Mouse (Mus musculus) ES-E14 (cell line): ENCODE measurements at regions not wholly inside any gene's neighbourhood (a gene's known extent, or its start where the extent isn't known, plus 50 kb on each side); places are given as distances from the start of the nearest gene placed in this dataset.

ENCODE experiments used
- DNase-seq: peaks from one replicate; pipeline ENCODE4 v3.0.0-alpha.2; 2013; ENCODE audit warnings: low read depth, low spot score
- H3K27ac ChIP-seq: 2 replicates; pipeline ENCODE4 v1.5.1; 2012; ENCODE audit warnings: low read depth, mild to moderate bottlenecking, low read length, moderate library complexity, mixed read lengths; ENCODE audit not compliant: poor library complexity, insufficient read depth, severe bottlenecking
- H3K36me3 ChIP-seq: 2 replicates; pipeline ENCODE4 v1.6.1; 2012; ENCODE audit warnings: mild to moderate bottlenecking, low read length, moderate library complexity, mixed read lengths; ENCODE audit not compliant: control insufficient read depth, poor library complexity, insufficient read depth, severe bottlenecking
- H3K4me1 ChIP-seq, 2 experiments: fragments of 150-350 bp in 1 of 2; sonication (generic) in 1 of 2; 2 replicates each; pipeline ENCODE4 v1.6.1; 2012; ENCODE audit warnings: low read length in 2 of 2, mild to moderate bottlenecking in 1 of 2, mixed read lengths in 1 of 2; ENCODE audit not compliant: control insufficient read depth in 2 of 2, insufficient read depth in 2 of 2, poor library complexity in 1 of 2
- H3K4me3 ChIP-seq, 2 experiments: fragments of 150-350 bp in 1 of 2; sonication (generic) in 1 of 2; 2 replicates each; pipeline ENCODE4 v1.5.1; 2012; ENCODE audit warnings: low read length in 2 of 2, low read depth in 1 of 2, mild to moderate bottlenecking in 1 of 2, mixed read lengths in 1 of 2; ENCODE audit not compliant: insufficient read depth in 1 of 2, poor library complexity in 1 of 2, severe bottlenecking in 1 of 2
- H3K9ac ChIP-seq: 2 replicates; pipeline ENCODE4 v1.6.1; 2012; ENCODE audit warnings: low read depth, mild to moderate bottlenecking, low read length, mixed read lengths; ENCODE audit not compliant: poor library complexity, insufficient read depth, severe bottlenecking
- H3K9me3 ChIP-seq: fragments of 150-350 bp; sonication (generic); 2 replicates; pipeline ENCODE4 v1.6.1; 2012; ENCODE audit warnings: low read depth, mild to moderate bottlenecking, low read length; ENCODE audit not compliant: control insufficient read depth, insufficient read depth
- CHD2 ChIP-seq: IDR thresholded peaks from 2 replicates; pipeline ENCODE4 v1.6.1; 2014; ENCODE audit warnings: mild to moderate bottlenecking, low read depth, low read length, inconsistent platforms
- HCFC1 ChIP-seq: IDR thresholded peaks from 2 replicates; pipeline ENCODE4 v1.6.1; 2012; ENCODE audit warnings: low read length, inconsistent platforms, borderline replicate concordance; ENCODE audit not compliant: insufficient read depth
- MAFK ChIP-seq: IDR thresholded peaks from 2 replicates; pipeline ENCODE4 v1.6.1; 2014; ENCODE audit warnings: mild to moderate bottlenecking, low read depth, low read length, inconsistent platforms; ENCODE audit not compliant: insufficient read depth
- ZC3H11A ChIP-seq: IDR thresholded peaks from 2 replicates; pipeline ENCODE4 v1.6.1; 2012; ENCODE audit warnings: low read depth, mild to moderate bottlenecking, inconsistent platforms, low read length, borderline replicate concordance
- ZNF384 ChIP-seq: IDR thresholded peaks from 2 replicates; pipeline ENCODE4 v1.6.1; 2012; ENCODE audit warnings: low read depth, low read length, inconsistent platforms
- in situ Hi-C, 2 experiments: fragments of 600-800 bp; cut with MboI; formaldehyde crosslinking; loops; one replicate each; pipeline ENCODE4 v1.15.1; 2025; ENCODE audit warnings: low sequenced_read_pairs in 2 of 2, inconsistent platforms in 1 of 2; ENCODE audit not compliant: unreplicated experiment in 2 of 2

GRCm38 (mm10) chr14:16136187-16136586, 112.9 kb upstream of the Ngly1 start:
- H3K27ac ChIP-seq: no peak overlapping the region
- no peak overlapping the region for H3K4me3 ChIP-seq
- no peak for DNase-seq
- TF ChIP-seq ZC3H11A: no peak
- TF ChIP-seq CHD2: no peak
- no peak for TF ChIP-seq ZNF384
- TF ChIP-seq MAFK: no peak
- no peak for TF ChIP-seq HCFC1
- no peaks in the 10 kb centered on the region; the same call in 1 of the 2 replicates for H3K36me3 ChIP-seq
- no peaks in the 10 kb centered on the region for H3K9me3 ChIP-seq
- in situ Hi-C loops: no loop called here
- H3K9ac ChIP-seq: no peak overlapping the region
- no peaks in the 10 kb centered on the region for H3K4me1 ChIP-seq

GRCm38 (mm10) chr14:16144299-16144698, 104.8 kb upstream of the Ngly1 start:
- in situ Hi-C loops: no loop called here

GRCm38 (mm10) chr14:16146811-16147210, 102.3 kb upstream of the Ngly1 start:
- no peak for TF ChIP-seq ZC3H11A
- no peak for TF ChIP-seq HCFC1
- no peak for TF ChIP-seq CHD2
- TF ChIP-seq MAFK: no peak
- no peak for TF ChIP-seq ZNF384
- H3K27ac ChIP-seq: no peak overlapping the region
- no peak overlapping the region for H3K9ac ChIP-seq
- H3K36me3 ChIP-seq: peaks cover 3% of the 10 kb centered on the region; the same call in 1 of the 2 replicates
- no peaks in the 10 kb centered on the region for H3K4me1 ChIP-seq
- H3K4me3 ChIP-seq: no peak overlapping the region
- DNase-seq: peak; percentile 19
- in situ Hi-C loops: no loop called here
- H3K9me3 ChIP-seq: no peaks in the 10 kb centered on the region

More at GRCm38 (mm10) chr14:16144299-16144698, 104.8 kb upstream of the Ngly1 start:
- Histone ChIP-seq H3K36me3 (peaks cover 3% of the 10 kb centered on the region; the same call in 1 of the 2 replicates), H3K27ac (no peak overlapping the region), H3K9me3 (no peaks in the 10 kb centered on the region), H3K4me1 (no peaks in the 10 kb centered on the region), H3K9ac (no peak overlapping the region), H3K4me3 (no peak overlapping the region; a peak in 1 of 4 replicates)
- peak; percentile 6 for DNase-seq
- no peak for TF ChIP-seq HCFC1
- no peak for TF ChIP-seq CHD2
- no peak for TF ChIP-seq ZNF384
- TF ChIP-seq MAFK: no peak
- TF ChIP-seq ZC3H11A: no peak

- no peak for DNase-seq
- TF ChIP-seq MAFK: no peak
- no peak for TF ChIP-seq ZC3H11A
- no peak for TF ChIP-seq CHD2
- TF ChIP-seq ZNF384: no peak
- TF ChIP-seq HCFC1: no peak
- no peak overlapping the region for H3K9ac ChIP-seq
- no peaks in the 10 kb centered on the region for H3K9me3 ChIP-seq
- no peak overlapping the region for H3K4me3 ChIP-seq
- no peaks in the 10 kb centered on the region for H3K4me1 ChIP-seq
- no peaks in the 10 kb centered on the region for H3K36me3 ChIP-seq
- H3K27ac ChIP-seq: no peak overlapping the region
- in situ Hi-C loops: no loop called here
Observed at GRCm38 (mm10) chr14:16151815-16152214, 97.3 kb upstream of the Ngly1 start.

GRCm38 (mm10) chr14:16152702-16153101, 96.4 kb upstream of the Ngly1 start:
- TF ChIP-seq MAFK (no peak), CHD2 (no peak), ZNF384 (no peak), ZC3H11A (no peak), HCFC1 (no peak)
- no peaks in the 10 kb centered on the region for H3K4me1 ChIP-seq
- no peaks in the 10 kb centered on the region for H3K9me3 ChIP-seq
- H3K36me3 ChIP-seq: no peaks in the 10 kb centered on the region
- no peak overlapping the region for H3K27ac ChIP-seq
- H3K4me3 ChIP-seq: no peak overlapping the region
- no peak overlapping the region for H3K9ac ChIP-seq
- in situ Hi-C loops: no loop called here
- no peak for DNase-seq
